Mouse (Mus musculus): ENCODE measurements around the gene Myo18a.

The Myo18a gene

GRCm38 (mm10) chr11:77901775-77902355 is 138.8 kb downstream of the Myo18a start:
- no peak for DNase-seq

DNA sequence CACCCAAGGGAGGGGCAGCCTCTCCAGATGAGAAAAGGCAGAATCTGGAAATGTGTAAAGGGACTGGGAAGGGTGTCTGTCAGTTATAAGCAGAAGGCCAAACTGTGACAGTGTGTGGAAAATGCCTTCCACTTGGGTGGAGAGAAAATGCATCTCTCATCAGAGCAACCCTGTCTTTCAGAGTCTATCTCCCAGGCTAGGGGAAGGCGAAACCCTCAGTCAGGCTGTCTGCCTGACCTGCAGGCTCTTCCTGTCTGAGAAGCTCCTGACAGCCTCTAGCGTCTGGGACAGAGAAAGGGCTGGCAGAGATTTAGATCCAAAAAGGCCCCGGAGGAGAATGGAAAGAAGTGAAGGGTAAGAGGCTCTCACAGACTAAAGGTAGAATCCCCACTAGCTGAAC is 140.7 kb downstream of the Myo18a start:
- no peak for DNase-seq

GRCm38 (mm10) chr11:77904707-77905106 is 141.7 kb downstream of the Myo18a start:
- DNase-seq: no peak

- DNase-seq: no peak
These were observed 143.1 kb downstream of the Myo18a start for GRCm38 (mm10) chr11:77906097-77906687.

- no peak for DNase-seq
These were observed 143.7 kb downstream of the Myo18a start for GRCm38 (mm10) chr11:77906747-77907174.

GRCm38 (mm10) chr11:77908468-77908867 is 145.4 kb downstream of the Myo18a start:
- no peak for DNase-seq

DNA sequence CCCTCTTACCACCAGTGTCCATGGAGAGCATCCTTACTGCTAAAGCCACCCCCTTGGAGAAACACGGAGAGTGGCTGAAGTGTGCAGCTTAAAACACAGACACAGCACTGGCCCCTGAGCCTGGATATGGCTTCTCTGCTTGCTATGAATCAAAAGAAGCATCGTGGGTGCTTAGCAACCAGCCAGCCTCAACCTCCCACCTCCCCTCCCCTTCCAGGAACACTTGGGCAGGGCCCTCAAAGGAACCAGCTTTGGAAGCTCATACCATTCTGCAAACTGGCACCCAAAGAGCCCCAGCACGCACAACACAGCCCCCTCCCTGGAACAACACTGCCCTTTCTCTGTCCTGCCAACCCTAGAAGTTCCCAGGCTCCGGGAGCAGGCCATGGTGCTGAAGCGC is 146.3 kb downstream of the Myo18a start:
- DNase-seq: no peak

DNA sequence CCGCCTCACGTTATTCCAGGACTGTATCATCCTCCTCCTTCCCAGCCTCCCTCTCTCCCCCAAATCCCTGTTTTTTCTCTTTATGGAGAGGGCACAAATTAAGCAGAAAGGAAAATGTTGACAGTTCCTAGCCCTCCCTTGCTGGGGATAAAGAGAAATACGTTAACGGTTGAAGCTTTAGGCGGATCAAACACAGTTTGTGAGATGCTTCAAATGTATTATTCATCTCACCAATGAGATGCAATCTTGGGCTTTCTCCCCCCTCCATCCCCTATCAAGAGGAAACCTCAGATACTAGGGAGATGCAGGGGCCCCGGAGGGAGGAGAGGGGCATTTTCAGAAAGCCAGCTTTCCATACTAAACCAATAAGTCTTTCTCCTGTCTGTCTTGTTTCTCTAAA is 146.7 kb downstream of the Myo18a start:
- no peak for DNase-seq

DNA sequence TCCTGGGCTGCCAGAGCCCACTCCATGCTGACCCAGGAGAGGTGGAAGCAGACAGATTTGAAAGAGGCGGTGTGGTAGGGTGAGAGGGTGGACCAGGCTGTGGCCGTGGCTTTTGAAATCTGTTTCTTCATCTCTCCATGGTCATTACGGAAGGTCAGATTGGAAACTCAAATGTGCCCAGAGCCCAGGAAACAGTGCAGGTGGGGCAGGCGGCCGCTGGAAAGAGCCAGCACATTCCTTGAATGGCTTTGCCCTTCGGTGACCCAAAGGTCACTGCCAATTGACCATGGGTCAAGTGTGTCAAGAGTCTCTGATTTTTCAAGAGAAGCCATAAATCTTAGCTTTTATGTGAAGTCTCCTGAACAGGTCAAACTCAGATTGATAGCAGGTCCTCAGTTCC is 150.5 kb downstream of the Myo18a start:
- DNase-seq: no peak

GRCm38 (mm10) chr11:77914598-77915260 is 151.7 kb downstream of the Myo18a start:
- no peak for DNase-seq
